Comparison of ENCODE assay signal across 17 mouse cellular contexts in the genomic region with DNA sequence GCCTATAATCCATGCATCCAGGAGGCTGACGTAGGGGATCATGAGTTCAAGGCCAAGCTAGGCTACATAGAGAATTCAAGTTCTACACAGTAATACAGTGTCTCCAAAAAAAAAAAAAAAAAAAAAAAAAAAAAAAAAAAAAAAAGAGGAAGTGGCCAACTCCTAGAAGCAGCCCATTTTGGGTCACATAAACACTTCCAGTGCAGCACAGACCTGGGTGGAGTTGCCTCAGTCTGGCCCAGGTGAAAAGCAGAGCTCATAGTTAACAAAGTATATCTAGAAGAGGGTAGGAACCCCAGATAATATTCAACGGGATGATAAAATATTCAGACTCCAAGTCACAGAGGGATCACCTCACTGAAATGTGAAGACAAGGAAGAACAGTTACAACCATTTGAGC.
"Had no signal": no experiment of that assay in that cellular context is flagged by ENCODE, and none has a peak within 500 bp of the region (broad histone marks: within the 10 kb centered on the region; RNA-seq: fewer than 3 reads in every experiment).

No protein-coding gene starts in this region.

- ATAC-seq: liver, postnatal 0 days; lung, postnatal 0 days had no signal

- H3K9ac ChIP-seq: limb, embryonic 12.5 days; limb, embryonic 15.5 days; liver, embryonic 14.5 days; liver, postnatal 0 days; lung, embryonic 14.5 days had no signal

- DNase-seq: kidney, adult 9 months; kidney, postnatal 14 days; kidney, postnatal 4 days; left cerebral cortex, postnatal 4 days; liver, postnatal 0 days; lung, embryonic 14.5 days; midbrain, embryonic 14.5 days; right cerebral cortex, adult 18-20 months; right cerebral cortex, postnatal 14 days; right cerebral cortex, postnatal 4 days; thymus, postnatal 25 days had no signal

- H3K4me3 ChIP-seq: limb, embryonic 12.5 days; limb, embryonic 15.5 days had no signal

- H3K4me1 ChIP-seq: limb, embryonic 12.5 days; limb, embryonic 15.5 days had no signal

- H3K9me3 ChIP-seq: limb, embryonic 12.5 days; limb, embryonic 15.5 days had no signal

- H3K36me3 ChIP-seq: limb, embryonic 12.5 days; limb, embryonic 15.5 days had no signal

- H3K27ac ChIP-seq: limb, embryonic 12.5 days; limb, embryonic 15.5 days; liver, embryonic 14.5 days; macrophage; stomach, postnatal 0 days had no signal
